Mouse (Mus musculus): ENCODE data around the gene Nap1l1.

DNA sequence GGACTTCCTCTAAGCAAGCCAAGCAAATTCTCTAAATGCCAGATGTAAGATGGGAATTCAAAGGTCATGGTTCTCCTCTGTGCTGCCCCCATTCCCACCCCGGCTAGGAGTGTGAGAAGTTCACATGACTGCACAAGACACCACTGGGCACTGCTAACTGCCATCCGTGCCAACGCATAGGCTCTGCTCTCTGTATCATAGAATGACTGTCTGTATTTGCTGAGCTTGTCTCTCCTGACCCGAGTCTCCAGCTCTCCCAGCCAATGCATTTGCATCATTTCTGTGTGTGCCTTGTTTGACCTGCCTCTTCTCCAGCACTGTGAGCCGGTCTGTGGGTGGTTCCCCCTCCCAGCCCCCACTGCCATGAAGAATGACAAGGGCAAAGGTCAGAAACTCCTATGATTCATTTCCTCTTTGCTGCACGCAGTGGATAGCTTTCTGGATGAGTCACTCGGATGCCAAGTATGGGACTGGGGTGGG is 70.8 kb downstream of the Nap1l1 start:
- no peak for TF ChIP-seq POLR2A (IDR thresholded peaks at IDR 0.05; ENCODE audit: extremely low read depth, insufficient read depth, low read length)
- TF ChIP-seq CTCF (IDR thresholded peaks at IDR 0.05; ENCODE audit: extremely low read depth, insufficient read depth, low read length): no peak
